Mouse (Mus musculus) liver, adult 2 months (tissue): ENCODE measurements at regions not wholly inside any gene's neighbourhood (a gene's known extent, or its start where the extent isn't known, plus 50 kb on each side); places are given as distances from the start of the nearest gene placed in this dataset.

ENCODE experiments used
- CTCF ChIP-seq: fragments of 200-500 bp; IDR thresholded peaks from 2 replicates; pipeline ENCODE4 v1.5.1; 2011; ENCODE audit warnings: low read depth, low read length, control low read depth
- POLR2A ChIP-seq: fragments of 200-500 bp; IDR thresholded peaks from 2 replicates; pipeline ENCODE4 v1.6.1; 2011; ENCODE audit warnings: low read length, control low read depth; ENCODE audit not compliant: insufficient read depth; ENCODE audit errors: extremely low read depth

- TF ChIP-seq POLR2A = no peak
- no peak for TF ChIP-seq CTCF
Measured at GRCm38 (mm10) chr15:97180970-97181669, 65.8 kb upstream of the Pced1b start.
